Mouse (Mus musculus) testis, adult 2 months (tissue): ENCODE results near the gene Zfp944. TPM values are rescaled to one million over a fixed set of nuclear protein-coding genes. Genes with fewer than 3 reads are reported as not detected.
A peak's percentile ranks its signal among the peaks of the same experiment; 100 is the strongest.
"Not testable (repeated sequence)": the region's sequence is repeated elsewhere in the genome, so short reads cannot be mapped to it uniquely, and the experiment has no call there.

Experiments
- H3K27ac ChIP-seq: fragments of 200-500 bp; 2 replicates; pipeline ENCODE4 v1.5.1; 2012; ENCODE audit warnings: low read depth, low read length; ENCODE audit not compliant: control insufficient read depth, insufficient read depth
- H3K27me3 ChIP-seq: fragments of 200-500 bp; 2 replicates; pipeline ENCODE4 v1.6.1; 2012; ENCODE audit warnings: mild to moderate bottlenecking, low read length, moderate library complexity; ENCODE audit not compliant: control insufficient read depth, insufficient read depth
- H3K36me3 ChIP-seq: fragments of 200-500 bp; 2 replicates; pipeline ENCODE4 v1.6.1; 2012; ENCODE audit warnings: mild to moderate bottlenecking, low read length; ENCODE audit not compliant: control insufficient read depth, insufficient read depth
- H3K4me1 ChIP-seq: fragments of 200-500 bp; 2 replicates; pipeline ENCODE4 v1.6.1; 2012; ENCODE audit warnings: low read length; ENCODE audit not compliant: control insufficient read depth, insufficient read depth
- H3K4me3 ChIP-seq: fragments of 200-500 bp; 2 replicates; pipeline ENCODE4 v1.5.1; 2012; ENCODE audit warnings: low read depth, mild to moderate bottlenecking, low read length, moderate library complexity, mixed read lengths; ENCODE audit not compliant: control insufficient read depth
- CTCF ChIP-seq: fragments of 200-500 bp; IDR thresholded peaks from 2 replicates; pipeline ENCODE4 v1.5.1; 2012; ENCODE audit warnings: low read depth, mild to moderate bottlenecking, inconsistent platforms, low read length, moderate library complexity; ENCODE audit not compliant: control insufficient read depth, insufficient read depth, insufficient replicate concordance
- POLR2A ChIP-seq: fragments of 200-500 bp; IDR thresholded peaks from 2 replicates; pipeline ENCODE4 v1.6.1; 2012; ENCODE audit warnings: low read depth, mild to moderate bottlenecking, inconsistent platforms, low read length, moderate library complexity; ENCODE audit not compliant: control insufficient read depth
- polyA plus RNA-seq: library from polyadenylated mRNA; depleted of rRNA; stranded (reverse); fragments of >200 nt; gene quantifications from 2 replicates; pipeline ENCODE4 v1.2.3, GENCODE M21; 2012; rRNA removed

Zfp944 gene
- polyA plus RNA-seq = 2.8 and 3.0 TPM in 2 replicates

GRCm38 (mm10) chr17:22361101-22361781 is at the start of gene Zfp944, which contains the start of gene Zfp758:
Gene Zfp944 (minus strand): TSS chr17:22361400.
Gene Zfp758 (plus strand): TSS chr17:22361453.
- Histone ChIP-seq H3K4me3 (peak within 1 kb of the TSS; percentile 81), H3K27ac (peak within 1 kb of the TSS; percentile 78)
- not testable (repeated sequence) for H3K27me3 ChIP-seq

DNA sequence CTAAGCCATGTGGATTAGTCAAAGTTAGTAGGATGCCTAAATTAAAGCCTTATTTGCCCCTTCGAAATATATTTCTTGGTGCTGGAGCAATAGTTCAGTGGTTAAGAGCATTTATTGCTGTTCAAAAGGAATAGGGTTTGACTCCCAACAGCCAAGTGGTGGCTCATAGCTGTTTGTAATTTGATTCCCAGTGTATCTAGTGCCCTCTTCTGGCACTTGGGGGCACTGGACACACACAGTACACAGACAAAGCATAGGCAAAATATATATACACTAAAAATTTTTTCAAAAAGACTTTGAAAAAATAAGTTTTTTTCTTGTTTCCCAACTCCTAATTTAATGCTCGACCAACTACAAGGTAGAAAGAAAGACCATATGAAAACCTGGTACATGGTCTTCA is 49.6 kb upstream of the Zfp944 start:
- Histone ChIP-seq H3K36me3 (no peaks in the 10 kb centered on the region), H3K27ac (no peak overlapping the region)

More at GRCm38 (mm10) chr17:22361101-22361781, at the start of gene Zfp944, which contains the start of gene Zfp758:
- H3K36me3 ChIP-seq, H3K4me1 ChIP-seq: not testable (repeated sequence)

GRCm38 (mm10) chr17:22363895-22364294 is 2.7 kb upstream of the Zfp944 start:
- H3K4me3 ChIP-seq = no peak overlapping the region
- TF ChIP-seq POLR2A = no peak
- no peak for TF ChIP-seq CTCF
- H3K27me3 ChIP-seq = no peaks in the 10 kb centered on the region
- H3K36me3 ChIP-seq = no peaks in the 10 kb centered on the region
- H3K27ac ChIP-seq = no peak overlapping the region
- peaks cover 5% of the 10 kb centered on the region; the same call in 1 of the 2 replicates for H3K4me1 ChIP-seq

More for the DNA sequence above, 49.6 kb upstream of the Zfp944 start:
- H3K27me3 ChIP-seq = no peaks in the 10 kb centered on the region
- no peaks in the 10 kb centered on the region for H3K4me1 ChIP-seq
- TF ChIP-seq CTCF (no peak), POLR2A (no peak)
- H3K4me3 ChIP-seq = no peak overlapping the region

GRCm38 (mm10) chr17:22360572-22360971 is 628 bp downstream of the Zfp944 start:
- peak overlapping the region; percentile 71 for H3K27ac ChIP-seq
- H3K4me3 ChIP-seq = peak overlapping the region; percentile 81
- H3K4me1 ChIP-seq = peaks cover 5% of the 10 kb centered on the region; the same call in 1 of the 2 replicates
- no peaks in the 10 kb centered on the region for H3K36me3 ChIP-seq
- H3K27me3 ChIP-seq = no peaks in the 10 kb centered on the region
- TF ChIP-seq POLR2A (no peak), CTCF (no peak)

- TF ChIP-seq CTCF (no peak), POLR2A (no peak)
- Histone ChIP-seq H3K36me3 (no peaks in the 10 kb centered on the region), H3K27ac (no peak overlapping the region), H3K4me3 (no peak overlapping the region), H3K4me1 (no peaks in the 10 kb centered on the region), H3K27me3 (no peaks in the 10 kb centered on the region)
These were observed 8.4 kb downstream of the Zfp944 start for GRCm38 (mm10) chr17:22352794-22353193.

- H3K27me3 ChIP-seq, H3K36me3 ChIP-seq, H3K4me1 ChIP-seq, H3K4me3 ChIP-seq, H3K27ac ChIP-seq: not testable (repeated sequence)
These were observed 46.0 kb downstream of the Zfp944 start for GRCm38 (mm10) chr17:22315247-22315646.

DNA sequence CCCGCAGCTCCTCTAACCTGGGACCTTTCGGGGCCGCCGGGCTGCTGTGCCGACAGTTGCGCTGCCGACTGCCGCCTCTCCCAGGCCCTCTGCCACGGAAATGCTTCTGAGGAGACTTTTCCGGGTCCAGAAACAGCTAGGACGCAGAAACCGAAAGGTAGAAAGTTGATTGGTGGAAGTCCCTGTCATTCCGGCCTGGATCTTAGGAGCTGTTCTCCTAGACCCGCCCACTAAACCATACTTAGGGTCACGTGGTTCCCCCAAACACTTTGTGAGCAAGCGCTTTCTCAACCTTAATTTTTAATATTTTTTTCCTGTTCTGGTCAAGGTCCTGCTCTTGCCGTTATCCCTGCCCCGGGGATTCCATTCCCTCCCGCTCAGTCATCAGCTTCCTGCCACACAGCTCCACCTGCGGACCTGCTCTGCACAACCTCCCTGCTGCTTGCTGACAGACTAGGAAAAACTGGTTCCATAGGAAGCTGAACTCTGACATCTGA is 46.4 kb downstream of the Zfp944 start, which contains the start of gene CT030661.1:
Gene CT030661.1 (minus strand): TSS at position 108 of the 497 bp plus-strand sequence.
- H3K36me3 ChIP-seq, H3K4me1 ChIP-seq, H3K27me3 ChIP-seq: not testable (repeated sequence)
- peak; percentile 47; the same call in 1 of the 2 replicates for TF ChIP-seq POLR2A
- Histone ChIP-seq H3K27ac (peak within 1 kb of the TSS; percentile 61; the same call in 1 of the 2 replicates), H3K4me3 (peak within 1 kb of the TSS; percentile 85)

GRCm38 (mm10) chr17:22314219-22314618 is 47.0 kb downstream of the Zfp944 start:
- H3K27ac ChIP-seq, H3K4me1 ChIP-seq, H3K27me3 ChIP-seq, H3K36me3 ChIP-seq: not testable (repeated sequence)
- H3K4me3 ChIP-seq = peak overlapping the region; percentile 85

Other genes with a start within 250 kb of the Zfp944 start
- 0.04 and 0.06 TPM in 2 replicates for gene Zfp947, start 195.2 kb downstream of the Zfp944 start, polyA plus RNA-seq
- 0.11 and 0.25 TPM in 2 replicates for gene Zfp994, start 135.8 kb downstream of the Zfp944 start, polyA plus RNA-seq
- 1.4 and 2.0 TPM in 2 replicates for gene CT030661.1, start 46.6 kb downstream of the Zfp944 start, polyA plus RNA-seq
- 0.71 and 0.84 TPM in 2 replicates for gene Zfp758, start 53 bp upstream of the Zfp944 start, polyA plus RNA-seq
- gene Zfp946, start 62.8 kb upstream of the Zfp944 start, polyA plus RNA-seq = 0.54 and 1.0 TPM in 2 replicates
- 0.02 TPM in 1 of 2 replicates, not detected in the other for gene Vmn2r111, start 212.1 kb upstream of the Zfp944 start, polyA plus RNA-seq
- gene Vmn2r112, start 239.6 kb upstream of the Zfp944 start, polyA plus RNA-seq = 0.01 TPM in 2 replicates